Mouse (Mus musculus): ENCODE measurements at regions not wholly inside any gene's neighbourhood (a gene's known extent, or its start where the extent isn't known, plus 50 kb on each side); places are given as distances from the start of the nearest gene placed in this dataset.

GRCm38 (mm10) chr3:99741249-99742222 lies 143.7 kb upstream of the Spag17 start:
- no peaks in the 10 kb centered on the region for H3K9me3 ChIP-seq
- H3K27me3 ChIP-seq (ENCODE audit: poor library complexity, severe bottlenecking), result no peaks in the 10 kb centered on the region
- DNase-seq (ENCODE audit: extremely low spot score, low spot score), result no peak
- no peak overlapping the region for H3K4me3 ChIP-seq
- no peak overlapping the region for H3K27ac ChIP-seq
- no peaks in the 10 kb centered on the region for H3K36me3 ChIP-seq (replicated peaks)
- 59% methylated on average over 3 of the region's 3 CpGs for WGBS
- H3K4me1 ChIP-seq, result no peaks in the 10 kb centered on the region

GRCm38 (mm10) chr3:99749725-99750124 lies 135.5 kb upstream of the Spag17 start:
- 92% methylated on average over 8 of the region's 8 CpGs for WGBS
- no peak for DNase-seq (ENCODE audit: extremely low spot score, low spot score)
- no peaks in the 10 kb centered on the region for H3K4me1 ChIP-seq
- no peak overlapping the region for H3K4me3 ChIP-seq
- H3K27me3 ChIP-seq (ENCODE audit: poor library complexity, severe bottlenecking), result no peaks in the 10 kb centered on the region
- H3K36me3 ChIP-seq (replicated peaks), result no peaks in the 10 kb centered on the region
- H3K27ac ChIP-seq, result no peak overlapping the region
- H3K9me3 ChIP-seq, result no peaks in the 10 kb centered on the region

- 83% methylated on average over 6 of the region's 6 CpGs for WGBS
- H3K36me3 ChIP-seq (replicated peaks), result no peaks in the 10 kb centered on the region
- H3K27ac ChIP-seq, result no peak overlapping the region
- H3K9me3 ChIP-seq, result no peaks in the 10 kb centered on the region
- H3K4me1 ChIP-seq, result no peaks in the 10 kb centered on the region
- no peaks in the 10 kb centered on the region for H3K27me3 ChIP-seq (ENCODE audit: poor library complexity, severe bottlenecking)
- H3K4me3 ChIP-seq, result no peak overlapping the region
- DNase-seq (ENCODE audit: extremely low spot score, low spot score), result no peak
Measured at GRCm38 (mm10) chr3:99778526-99778925, 106.7 kb upstream of the Spag17 start.

GRCm38 (mm10) chr3:99785955-99786529 lies 99.2 kb upstream of the Spag17 start:
- Histone ChIP-seq H3K4me3 (no peak overlapping the region), H3K27me3 (ENCODE audit: poor library complexity, severe bottlenecking) (no peaks in the 10 kb centered on the region), H3K4me1 (no peaks in the 10 kb centered on the region), H3K36me3 (replicated peaks) (no peaks in the 10 kb centered on the region), H3K9me3 (no peaks in the 10 kb centered on the region), H3K27ac (no peak overlapping the region)
- 84% methylated on average over 3 of the region's 3 CpGs for WGBS
- no peak for DNase-seq (ENCODE audit: extremely low spot score, low spot score)

GRCm38 (mm10) chr3:99791316-99791715 lies 93.9 kb upstream of the Spag17 start:
- 67% methylated on average over 6 of the region's 6 CpGs for WGBS
- no peak for DNase-seq (ENCODE audit: extremely low spot score, low spot score)

GRCm38 (mm10) chr3:99793622-99794021 lies 91.6 kb upstream of the Spag17 start:
- H3K27me3 ChIP-seq (ENCODE audit: poor library complexity, severe bottlenecking), result no peaks in the 10 kb centered on the region
- no peak for DNase-seq (ENCODE audit: extremely low spot score, low spot score)
- 0 out of 2 replicates have a peak, but pooled peaks cover 3% of the 10 kb centered on the region for H3K4me1 ChIP-seq
- no peak overlapping the region for H3K27ac ChIP-seq
- 92% methylated on average over 3 of the region's 3 CpGs for WGBS
- H3K36me3 ChIP-seq (replicated peaks), result no peaks in the 10 kb centered on the region
- H3K9me3 ChIP-seq, result no peaks in the 10 kb centered on the region
- no peak overlapping the region for H3K4me3 ChIP-seq

More at GRCm38 (mm10) chr3:99791316-99791715, 93.9 kb upstream of the Spag17 start:
- H3K4me1 ChIP-seq, result 0 out of 2 replicates have a peak, but pooled peaks cover 3% of the 10 kb centered on the region
- H3K4me3 ChIP-seq, result no peak overlapping the region
- no peaks in the 10 kb centered on the region for H3K27me3 ChIP-seq (ENCODE audit: poor library complexity, severe bottlenecking)
- H3K36me3 ChIP-seq (replicated peaks), result no peaks in the 10 kb centered on the region
- no peak overlapping the region for H3K27ac ChIP-seq
- H3K9me3 ChIP-seq, result no peaks in the 10 kb centered on the region

- Histone ChIP-seq H3K27me3 (ENCODE audit: poor library complexity, severe bottlenecking) (no peaks in the 10 kb centered on the region), H3K4me1 (0 out of 2 replicates have a peak, but pooled peaks cover 3% of the 10 kb centered on the region), H3K4me3 (no peak overlapping the region), H3K36me3 (replicated peaks) (no peaks in the 10 kb centered on the region), H3K9me3 (no peaks in the 10 kb centered on the region), H3K27ac (no peak overlapping the region)
- 79% methylated on average over 2 of the region's 2 CpGs for WGBS
- DNase-seq (ENCODE audit: extremely low spot score, low spot score), result no peak
Measured at GRCm38 (mm10) chr3:99795835-99796234, 89.4 kb upstream of the Spag17 start.

- H3K4me1 ChIP-seq, result no peaks in the 10 kb centered on the region
- WGBS, result 76% methylated on average over 2 of the region's 2 CpGs
Measured at GRCm38 (mm10) chr3:99797791-99798190, 87.4 kb upstream of the Spag17 start.

GRCm38 (mm10) chr3:99810532-99810931 lies 74.7 kb upstream of the Spag17 start:
- Histone ChIP-seq H3K4me3 (no peak overlapping the region), H3K36me3 (replicated peaks) (no peaks in the 10 kb centered on the region), H3K27ac (no peak overlapping the region), H3K4me1 (peaks cover 22% of the 10 kb centered on the region), H3K27me3 (ENCODE audit: poor library complexity, severe bottlenecking) (no peaks in the 10 kb centered on the region), H3K9me3 (no peaks in the 10 kb centered on the region)
- WGBS, result 77% methylated on average over 4 of the region's 4 CpGs
- no peak for DNase-seq (ENCODE audit: extremely low spot score, low spot score)

More at GRCm38 (mm10) chr3:99797791-99798190, 87.4 kb upstream of the Spag17 start:
- DNase-seq (ENCODE audit: extremely low spot score, low spot score), result no peak
- Histone ChIP-seq H3K4me3 (no peak overlapping the region), H3K27me3 (ENCODE audit: poor library complexity, severe bottlenecking) (no peaks in the 10 kb centered on the region), H3K36me3 (replicated peaks) (no peaks in the 10 kb centered on the region), H3K27ac (no peak overlapping the region), H3K9me3 (no peaks in the 10 kb centered on the region)

GRCm38 (mm10) chr3:99811276-99811675 lies 73.9 kb upstream of the Spag17 start:
- no peak for DNase-seq (ENCODE audit: extremely low spot score, low spot score)
- Histone ChIP-seq H3K27ac (no peak overlapping the region), H3K4me1 (peaks cover 22% of the 10 kb centered on the region), H3K27me3 (ENCODE audit: poor library complexity, severe bottlenecking) (no peaks in the 10 kb centered on the region), H3K4me3 (no peak overlapping the region), H3K9me3 (no peaks in the 10 kb centered on the region), H3K36me3 (replicated peaks) (no peaks in the 10 kb centered on the region)
- WGBS, result 98% methylated on average over 3 of the region's 3 CpGs

- Histone ChIP-seq H3K9me3 (no peaks in the 10 kb centered on the region), H3K36me3 (replicated peaks) (no peaks in the 10 kb centered on the region), H3K27me3 (ENCODE audit: poor library complexity, severe bottlenecking) (no peaks in the 10 kb centered on the region), H3K27ac (no peak overlapping the region), H3K4me1 (peaks cover 27% of the 10 kb centered on the region), H3K4me3 (no peak overlapping the region)
- 88% methylated on average over 4 of the region's 4 CpGs for WGBS
- DNase-seq (ENCODE audit: extremely low spot score, low spot score), result no peak
Measured at GRCm38 (mm10) chr3:99812836-99813235, 72.4 kb upstream of the Spag17 start.

- Histone ChIP-seq H3K36me3 (replicated peaks) (no peaks in the 10 kb centered on the region), H3K27ac (no peak overlapping the region), H3K9me3 (no peaks in the 10 kb centered on the region), H3K4me3 (no peak overlapping the region), H3K4me1 (peaks cover 32% of the 10 kb centered on the region), H3K27me3 (ENCODE audit: poor library complexity, severe bottlenecking) (no peaks in the 10 kb centered on the region)
- WGBS, result 74% methylated on average over 3 of the region's 3 CpGs
- DNase-seq (ENCODE audit: extremely low spot score, low spot score), result no peak
Measured at GRCm38 (mm10) chr3:99815115-99815514, 70.1 kb upstream of the Spag17 start.

- WGBS, result 46% methylated on average over 8 of the region's 8 CpGs
- peaks cover 18% of the 10 kb centered on the region for H3K4me1 ChIP-seq
- H3K27me3 ChIP-seq (ENCODE audit: poor library complexity, severe bottlenecking), result no peaks in the 10 kb centered on the region
- DNase-seq (ENCODE audit: extremely low spot score, low spot score), result peak; percentile 22
- no peak overlapping the region for H3K27ac ChIP-seq
- H3K4me3 ChIP-seq, result no peak overlapping the region
- H3K9me3 ChIP-seq, result no peaks in the 10 kb centered on the region
- H3K36me3 ChIP-seq (replicated peaks), result no peaks in the 10 kb centered on the region
Measured at GRCm38 (mm10) chr3:99817965-99818364, 67.2 kb upstream of the Spag17 start.

Data from forebrain, embryonic 10.5 days (tissue).